Mouse (Mus musculus) CH12.LX (cell line): ENCODE measurements around the gene Acad11.

Source experiments
- CTCF ChIP-seq, 2 experiments: IDR thresholded peaks in 1 of 2; conservative IDR thresholded peaks in 1 of 2; 2 replicates each; pipeline ENCODE4 v1.5.1; 2011 to 2012; ENCODE audit warnings: low read depth in 2 of 2, low read length in 2 of 2, improper control_type of control experiment in 1 of 2, inconsistent platforms in 1 of 2, mild to moderate bottlenecking in 1 of 2, moderate library complexity in 1 of 2
- E2F4 ChIP-seq: IDR thresholded peaks from 2 replicates; pipeline ENCODE4 v1.6.1; 2011; ENCODE audit warnings: low read depth, low read length, improper control_type of control experiment; ENCODE audit not compliant: insufficient replicate concordance
- EP300 ChIP-seq: IDR thresholded peaks from 2 replicates; pipeline ENCODE4 v1.6.1; 2011; ENCODE audit warnings: low read length, improper control_type of control experiment
- GABPA ChIP-seq: IDR thresholded peaks from 2 replicates; pipeline ENCODE4 v1.6.1; 2012; ENCODE audit warnings: low read depth, low read length, improper control_type of control experiment, inconsistent platforms; ENCODE audit not compliant: insufficient replicate concordance
- JUND ChIP-seq: conservative IDR thresholded peaks from 2 replicates; pipeline ENCODE4 v1.6.1; 2011; ENCODE audit warnings: low read depth, low read length, improper control_type of control experiment
- MAFK ChIP-seq: IDR thresholded peaks from 2 replicates; pipeline ENCODE4 v1.6.1; 2011; ENCODE audit warnings: low read length, improper control_type of control experiment; ENCODE audit not compliant: insufficient replicate concordance
- MYC ChIP-seq: IDR thresholded peaks from 2 replicates; pipeline ENCODE4 v1.6.1; 2011; ENCODE audit warnings: low read depth, mild to moderate bottlenecking, improper control_type of control experiment, low read length
- NRF1 ChIP-seq: IDR thresholded peaks from 2 replicates; pipeline ENCODE4 v1.6.1; 2014; ENCODE audit warnings: low read depth, mild to moderate bottlenecking, inconsistent platforms, low read length, improper control_type of control experiment, moderate library complexity
- POLR2A ChIP-seq: IDR thresholded peaks from 2 replicates; pipeline ENCODE4 v1.6.1; 2011; ENCODE audit warnings: low read depth, mild to moderate bottlenecking, improper control_type of control experiment, low read length
- SMC3 ChIP-seq: IDR thresholded peaks from 2 replicates; pipeline ENCODE4 v1.6.1; 2011; ENCODE audit warnings: low read depth, low read length, improper control_type of control experiment
- TCF12 ChIP-seq: IDR thresholded peaks from 2 replicates; pipeline ENCODE4 v1.6.1; 2014; ENCODE audit warnings: low read depth, mild to moderate bottlenecking, inconsistent platforms, low read length, improper control_type of control experiment
- USF1 ChIP-seq: IDR thresholded peaks from 2 replicates; pipeline ENCODE4 v1.6.1; 2014; ENCODE audit warnings: low read depth, mild to moderate bottlenecking, inconsistent platforms, low read length, improper control_type of control experiment
- ZNF384 ChIP-seq: IDR thresholded peaks from 2 replicates; pipeline ENCODE4 v1.6.1; 2012; ENCODE audit warnings: low read depth, low read length, improper control_type of control experiment, inconsistent platforms

DNA sequence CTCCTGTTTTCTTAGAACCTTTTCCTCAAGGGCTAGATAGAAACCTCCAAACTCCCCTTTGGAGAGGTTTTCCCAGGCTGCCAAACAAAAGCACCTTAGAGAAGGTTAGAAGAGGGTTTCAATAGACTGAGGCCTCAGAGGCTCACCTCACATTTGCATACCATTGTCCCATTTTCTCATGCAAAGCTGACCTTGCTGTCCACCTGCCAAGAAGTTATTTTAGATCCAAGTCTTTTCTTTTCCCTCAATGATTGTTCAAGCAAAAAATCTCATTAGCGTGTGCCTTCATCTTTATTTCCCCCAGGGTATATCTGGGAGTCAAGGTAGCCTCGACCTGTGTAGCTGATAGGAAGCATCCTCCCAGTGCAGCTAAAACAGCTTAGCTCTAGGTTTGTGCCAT, 39.7 kb downstream of the Acad11 start:
- 0 out of 2 replicates have a peak, but pooled peaks have one; percentile 54 for TF ChIP-seq MAFK
- TF ChIP-seq MYC: no peak
- 0 out of 2 replicates have a peak, but pooled peaks have one; percentile 23 for TF ChIP-seq TCF12
- TF ChIP-seq GABPA: no peak
- no peak for TF ChIP-seq USF1
- no peak for TF ChIP-seq JUND
- TF ChIP-seq E2F4: no peak
- no peak for TF ChIP-seq CTCF (conservative IDR thresholded peaks at IDR 0.05 in 1 of 2, IDR thresholded peaks at IDR 0.05 in 1 of 2; ENCODE audit: low read depth in 2 of 2, low read length in 2 of 2)
- no peak for TF ChIP-seq NRF1
- no peak for TF ChIP-seq SMC3
- no peak for TF ChIP-seq POLR2A
- TF ChIP-seq ZNF384: 0 out of 2 replicates have a peak, but pooled peaks have one; percentile 26
- TF ChIP-seq EP300: 0 out of 2 replicates have a peak, but pooled peaks have one; percentile 40
